Mouse (Mus musculus): Measurements from ENCODE around the gene Pkd1l2.

DNA sequence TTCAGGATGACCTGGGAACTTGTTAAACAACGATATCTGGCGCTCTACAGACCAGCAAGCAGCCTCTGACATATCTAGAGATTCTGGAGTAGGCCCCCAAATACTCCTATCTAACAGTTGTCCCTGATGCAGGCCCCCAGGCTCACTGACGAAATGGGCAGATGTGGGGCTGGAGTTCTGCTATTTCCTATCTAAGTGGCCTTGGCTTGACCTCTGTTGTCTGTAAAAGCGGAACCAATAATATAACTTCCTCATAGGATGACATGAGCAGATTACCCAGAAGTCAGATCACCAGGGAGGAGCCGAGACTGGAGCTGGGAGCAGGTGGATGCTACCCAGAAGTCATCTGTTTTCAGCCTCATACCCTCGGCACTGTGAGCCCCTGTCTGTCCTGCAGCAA is 27.2 kb downstream of the Pkd1l2 start:
- TF ChIP-seq CTCF (IDR thresholded peaks at IDR 0.05; ENCODE audit: low read depth) (no peak), EP300 (IDR thresholded peaks at IDR 0.05; ENCODE audit: low read depth) (no peak)

Data from heart, postnatal 0 days (tissue).